Mouse (Mus musculus): ENCODE measurements around the gene Pkig.
"Not testable (repeated sequence)": the region's sequence is repeated elsewhere in the genome, so short reads cannot be mapped to it uniquely, and the experiment has no call there.

Gene Pkig

DNA sequence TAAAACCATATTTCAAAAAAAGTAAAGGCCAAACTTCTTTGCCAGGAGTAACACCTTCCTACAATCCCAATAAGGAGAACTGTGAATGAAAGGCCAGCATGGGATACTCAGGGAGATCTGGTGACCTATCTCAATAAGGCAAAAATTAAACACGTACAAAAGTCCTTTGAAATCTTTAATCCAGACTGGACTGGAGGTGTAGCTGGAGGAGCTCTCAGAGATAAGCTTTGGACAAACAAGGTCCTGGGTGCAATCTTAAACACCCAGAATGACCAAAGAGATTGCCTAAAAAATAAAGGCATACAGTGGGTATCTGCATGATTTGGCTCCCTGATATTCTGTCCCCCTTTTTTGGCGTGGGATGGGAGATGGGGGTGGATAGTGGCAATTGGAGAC is 14.6 kb upstream of the Pkig start:
- no peak for DNase-seq (ENCODE audit: low read depth, low spot score)

- DNase-seq (ENCODE audit: low read depth, low spot score) = peak; percentile 13
Observed at GRCm38 (mm10) chr2:163644047-163644446, 14.1 kb upstream of the Pkig start.

GRCm38 (mm10) chr2:163644575-163645385 is 13.4 kb upstream of the Pkig start, which contains the start of gene Serinc3:
Gene Serinc3 (minus strand): TSS chr2:163645131.
- DNase-seq (ENCODE audit: low read depth, low spot score) = peak; percentile 98

DNA sequence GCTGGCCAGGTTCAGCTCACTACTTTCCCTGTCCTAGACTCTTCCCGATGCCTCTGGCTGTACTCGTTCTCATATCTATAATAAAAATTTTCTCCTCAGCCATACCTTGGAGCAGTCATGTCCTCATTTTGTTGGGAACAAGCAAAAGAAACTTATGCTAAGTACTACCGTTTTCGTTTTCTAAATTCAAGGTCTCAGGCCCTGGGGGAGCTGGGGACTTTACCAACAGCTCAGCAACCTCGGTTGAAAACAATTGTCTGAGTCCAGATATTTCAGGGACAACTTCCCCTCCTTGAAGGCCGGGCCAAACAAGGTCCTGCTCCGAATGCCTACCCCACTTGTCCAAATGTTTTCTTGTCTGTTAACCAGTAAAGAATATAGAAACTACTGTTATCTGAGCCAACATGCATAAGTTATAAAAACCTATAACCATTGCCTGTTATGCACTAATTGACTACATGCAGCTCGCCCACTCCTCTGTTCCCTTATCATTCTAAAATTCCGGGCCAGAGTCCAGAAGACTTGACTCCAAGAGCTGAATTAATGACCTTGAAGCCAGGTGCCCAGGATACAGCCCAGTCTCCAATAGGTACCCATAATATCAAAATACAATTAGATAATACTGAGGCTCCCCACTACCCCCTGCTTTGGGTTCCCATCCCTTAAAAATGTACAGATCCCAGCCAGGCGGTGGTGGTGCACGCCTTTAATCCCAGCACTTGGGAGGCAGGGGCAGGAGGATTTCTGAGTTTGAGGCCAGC is 12.3 kb upstream of the Pkig start:
- DNase-seq (ENCODE audit: low read depth, low spot score) = no peak

DNA sequence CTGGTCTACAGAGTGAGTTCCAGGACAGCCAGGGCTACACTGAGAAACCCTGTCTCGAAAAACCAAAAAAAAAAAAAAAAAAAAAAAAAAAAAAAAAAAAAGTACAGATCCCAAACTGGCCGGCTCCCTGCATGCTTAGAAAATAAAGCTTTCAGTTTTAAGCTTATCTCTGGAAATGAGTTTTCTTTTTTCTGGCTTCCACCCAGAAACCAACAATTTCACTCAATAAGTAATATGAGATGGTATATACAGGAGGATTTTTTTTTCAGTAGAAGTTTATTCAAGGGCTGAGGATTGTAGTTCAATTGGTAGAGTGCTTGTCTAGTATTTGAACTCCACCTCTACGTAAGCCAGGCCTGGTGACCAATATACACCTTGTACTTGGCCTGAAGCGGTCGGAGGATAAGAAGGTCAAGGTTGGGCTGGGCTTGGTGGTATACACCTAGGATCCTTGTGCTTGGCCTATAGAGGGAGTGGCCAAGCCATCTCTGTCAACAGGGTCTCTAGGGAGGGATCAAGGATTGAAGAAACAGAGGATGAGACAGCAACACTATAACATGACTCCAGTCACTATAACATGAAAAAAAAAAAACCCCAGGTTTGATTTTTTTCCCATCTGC is 11.6 kb upstream of the Pkig start:
- peak; percentile 36 for DNase-seq (ENCODE audit: low read depth, low spot score)

- not testable (repeated sequence) for DNase-seq (ENCODE audit: low read depth, low spot score)
Observed at GRCm38 (mm10) chr2:163655699-163656098, 2.5 kb upstream of the Pkig start.

- DNase-seq (ENCODE audit: low read depth, low spot score) = no peak
Observed at GRCm38 (mm10) chr2:163657486-163657885, 700 bp upstream of the Pkig start.

DNA sequence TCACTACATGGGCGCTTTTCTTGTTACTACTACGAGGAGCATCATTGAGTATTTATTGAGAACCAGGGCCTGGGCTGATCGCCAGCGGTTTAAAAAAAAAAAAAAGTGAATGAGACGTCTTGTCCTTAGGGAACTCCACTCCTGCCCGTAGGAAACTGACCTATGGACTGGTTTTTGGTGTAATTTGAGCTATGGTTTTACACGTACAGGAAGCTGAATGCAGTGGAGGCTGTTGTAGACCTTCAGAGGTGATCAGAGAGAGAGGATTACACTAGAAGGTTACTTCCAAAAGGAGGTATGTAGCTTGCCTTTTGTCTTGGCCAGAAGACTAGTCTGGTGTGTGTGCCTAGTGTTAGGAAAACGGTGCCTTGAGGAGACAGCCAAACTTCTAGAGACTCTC is 755 bp downstream of the Pkig start:
- peak; percentile 26 for DNase-seq (ENCODE audit: low read depth, low spot score)

GRCm38 (mm10) chr2:163659431-163659830 is 1.2 kb downstream of the Pkig start:
- peak; percentile 44 for DNase-seq (ENCODE audit: low read depth, low spot score)

GRCm38 (mm10) chr2:163660103-163660701 is 2.0 kb downstream of the Pkig start:
- no peak for DNase-seq (ENCODE audit: low read depth, low spot score)

GRCm38 (mm10) chr2:163661371-163661850 is 3.2 kb downstream of the Pkig start:
- no peak for DNase-seq (ENCODE audit: low read depth, low spot score)

DNA sequence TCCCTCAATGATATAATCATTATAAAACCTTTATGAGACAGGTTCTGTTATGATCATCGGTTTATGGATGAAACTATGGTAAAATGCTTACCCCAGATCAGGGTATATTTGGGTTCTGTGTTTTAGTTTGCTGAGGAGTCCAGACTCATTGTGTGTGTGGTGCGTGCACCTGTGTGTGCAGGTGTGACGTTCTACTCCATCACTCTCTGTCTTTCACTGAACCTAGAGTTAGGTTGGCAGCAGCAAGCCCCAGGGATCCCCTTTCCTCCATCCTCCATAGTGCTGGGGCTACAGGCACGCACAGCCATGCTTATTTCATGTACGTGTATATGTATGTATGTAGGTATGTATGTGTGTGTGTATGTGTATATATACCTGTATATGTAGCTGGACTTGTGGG is 3.9 kb downstream of the Pkig start:
- no peak for DNase-seq (ENCODE audit: low read depth, low spot score)

DNA sequence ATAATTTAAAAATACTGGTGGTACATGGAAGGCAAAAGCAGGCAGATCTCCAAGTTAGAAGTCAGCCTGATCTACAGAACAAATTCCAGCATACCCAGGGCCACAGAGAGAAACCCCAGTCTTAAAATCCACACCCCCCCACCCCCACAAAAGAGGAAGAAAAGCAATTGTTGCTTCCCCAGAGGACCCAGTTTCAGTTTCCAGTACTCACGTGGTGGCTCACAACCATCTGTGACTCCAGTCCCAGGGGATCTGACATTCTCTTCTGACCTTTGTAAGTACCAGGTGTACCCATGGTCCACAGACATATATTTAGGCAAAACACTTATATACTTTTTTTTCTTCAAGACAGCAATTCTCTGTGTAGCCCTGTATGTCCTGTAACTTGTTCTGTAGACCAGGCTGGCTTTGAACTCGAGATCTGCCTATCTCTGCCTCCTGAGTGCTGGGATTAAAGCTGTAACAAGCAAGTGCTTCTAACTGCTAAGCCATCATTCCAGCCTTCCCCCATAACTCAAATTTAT is 4.6 kb downstream of the Pkig start:
- no peak for DNase-seq (ENCODE audit: low read depth, low spot score)

DNA sequence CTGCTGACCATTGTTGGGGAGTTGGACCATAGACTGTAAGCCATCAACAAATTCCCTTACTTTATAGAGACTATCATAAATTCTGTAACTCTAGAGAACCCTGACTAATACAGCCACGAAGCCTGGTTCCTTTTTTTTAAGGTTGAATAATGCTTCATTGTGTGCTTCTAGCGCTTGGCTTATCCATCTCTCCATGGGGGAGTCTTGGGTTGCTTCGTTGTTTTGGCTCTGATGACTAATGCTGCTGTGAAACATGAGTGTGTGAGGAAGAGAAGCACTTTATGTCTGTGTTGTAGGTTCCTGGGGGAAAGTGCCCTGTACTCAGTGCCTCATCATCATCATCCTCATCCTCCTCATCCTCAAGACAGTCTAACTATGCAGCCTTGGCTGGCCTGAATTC is 5.7 kb downstream of the Pkig start:
- no peak for DNase-seq (ENCODE audit: low read depth, low spot score)

DNA sequence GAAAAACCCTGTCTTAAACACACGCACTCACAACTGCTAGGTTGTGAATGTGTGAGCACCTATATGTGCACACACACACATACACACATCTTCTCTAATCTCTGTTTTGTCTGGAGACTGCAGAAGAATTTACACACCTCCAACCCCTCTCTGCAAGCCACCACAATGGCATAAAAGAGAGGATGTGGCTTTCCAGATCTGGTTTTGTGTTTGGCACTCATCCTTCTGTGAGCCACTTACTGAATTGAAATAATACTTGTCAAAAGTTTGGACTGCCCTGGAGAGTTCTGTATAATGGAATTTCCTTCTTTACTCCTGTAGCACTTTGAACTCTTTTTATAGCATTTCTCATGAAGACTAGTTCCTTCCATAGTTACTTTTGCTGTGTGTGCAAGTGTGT is 8.9 kb downstream of the Pkig start:
- DNase-seq (ENCODE audit: low read depth, low spot score) = no peak

DNA sequence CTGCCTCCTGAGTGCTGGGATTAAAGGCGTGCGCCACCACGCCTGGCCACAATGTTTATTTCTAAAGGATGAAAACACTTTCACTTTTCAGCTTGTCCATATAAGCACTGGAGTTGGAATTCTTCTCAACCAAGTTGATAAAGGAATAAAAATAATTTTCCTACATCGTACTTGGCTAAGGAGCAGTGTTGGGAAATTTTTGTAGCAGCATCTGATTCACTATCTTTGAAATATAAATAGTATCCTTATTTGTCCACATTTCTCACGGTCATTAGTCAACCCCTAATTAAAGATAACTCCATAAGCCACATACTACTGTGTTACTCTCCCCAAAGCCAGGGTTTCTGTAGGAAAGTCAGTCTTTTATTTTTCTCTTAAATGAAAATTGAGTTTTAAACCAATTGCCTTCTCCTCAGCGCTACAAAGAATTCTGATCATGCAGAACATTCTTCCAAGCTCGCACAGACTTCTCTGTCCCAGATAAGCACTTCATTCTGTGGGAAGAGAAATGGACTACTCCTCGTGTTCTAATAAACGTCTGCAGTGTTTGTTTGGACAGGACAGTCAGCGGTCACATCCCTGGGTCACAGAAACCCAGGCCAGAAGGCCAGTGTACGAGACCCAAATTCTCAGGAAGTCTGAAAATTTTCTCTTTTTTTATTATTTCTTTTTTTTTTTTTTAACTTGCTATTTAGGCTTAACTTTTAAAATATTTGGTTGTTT is 12.8 kb downstream of the Pkig start:
- DNase-seq (ENCODE audit: low read depth, low spot score) = no peak

- no peak for DNase-seq (ENCODE audit: low read depth, low spot score)
Observed at GRCm38 (mm10) chr2:163674397-163674796, 16.2 kb downstream of the Pkig start.

GRCm38 (mm10) chr2:163675144-163675619 is 17.0 kb downstream of the Pkig start:
- DNase-seq (ENCODE audit: low read depth, low spot score) = no peak

DNA sequence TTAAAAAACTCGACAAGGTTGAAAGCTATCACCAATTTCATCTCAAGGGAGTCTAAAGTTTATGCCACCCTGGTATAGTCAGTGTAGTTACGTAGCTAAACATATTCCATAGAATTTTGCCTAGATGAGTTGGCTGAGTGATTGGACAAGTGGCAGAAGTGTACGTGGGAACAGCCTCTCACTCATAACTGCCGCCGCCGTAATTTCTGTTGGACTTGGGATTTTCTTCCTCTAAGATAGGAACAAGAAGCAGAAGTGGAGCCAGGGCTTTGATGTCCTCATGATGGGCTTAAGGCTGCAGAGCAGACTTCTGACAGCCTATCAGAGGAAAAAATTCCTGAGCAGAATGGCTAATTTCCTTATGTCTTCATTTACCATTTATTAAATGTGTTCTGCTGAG is 17.5 kb downstream of the Pkig start:
- no peak for DNase-seq (ENCODE audit: low read depth, low spot score)

DNA sequence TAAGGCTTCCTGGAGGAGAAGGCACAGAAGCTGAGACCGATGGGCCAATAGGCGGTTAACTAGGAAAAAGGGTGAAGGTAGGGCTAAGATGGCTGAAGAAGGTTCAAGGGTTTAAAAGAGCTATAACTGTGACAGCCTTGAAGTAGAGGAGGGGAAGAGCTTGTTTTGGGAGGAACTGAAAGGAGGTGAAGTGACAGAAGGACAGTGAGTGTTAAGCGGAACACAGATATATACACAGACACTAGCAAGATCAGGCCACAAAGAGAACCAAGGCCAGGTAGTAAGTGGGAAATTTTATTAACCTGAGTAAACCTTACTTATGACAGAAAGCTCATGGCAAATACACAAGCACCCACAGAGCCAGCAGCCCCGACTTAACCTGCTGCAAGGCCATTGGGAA is 18.1 kb downstream of the Pkig start:
- DNase-seq (ENCODE audit: low read depth, low spot score) = no peak

DNA sequence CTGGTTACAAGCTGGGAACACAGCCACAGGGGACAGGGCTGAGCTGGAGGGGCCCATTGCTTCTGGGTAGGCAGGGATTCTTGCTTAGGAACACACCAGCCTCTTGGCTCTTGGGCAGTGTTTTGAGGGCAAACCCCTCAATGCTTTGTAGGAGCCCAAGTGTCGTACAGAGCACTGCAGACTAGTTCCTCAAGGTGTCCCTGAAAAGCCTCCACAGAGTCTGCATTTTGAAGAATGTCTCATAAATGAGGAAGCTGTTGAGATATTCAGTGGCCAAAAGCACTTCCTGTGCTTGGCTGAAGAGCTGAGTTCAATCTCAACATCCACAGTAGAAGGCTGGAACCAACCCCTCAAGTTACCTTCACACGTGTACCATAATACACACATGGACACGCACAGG is 18.6 kb downstream of the Pkig start:
- no peak for DNase-seq (ENCODE audit: low read depth, low spot score)
